Mouse (Mus musculus) CH12.LX (cell line): ENCODE results near the gene Grap2.

Source experiments
- CHD1 ChIP-seq: IDR thresholded peaks from 2 replicates; pipeline ENCODE4 v1.6.1; 2012; ENCODE audit warnings: low read depth, low read length, improper control_type of control experiment, inconsistent platforms
- CHD2 ChIP-seq: IDR thresholded peaks from 2 replicates; pipeline ENCODE4 v1.6.1; 2011; ENCODE audit warnings: low read length, improper control_type of control experiment
- CTCF ChIP-seq, 2 experiments: IDR thresholded peaks in 1 of 2; conservative IDR thresholded peaks in 1 of 2; 2 replicates each; pipeline ENCODE4 v1.5.1; 2011 to 2012; ENCODE audit warnings: low read depth in 2 of 2, low read length in 2 of 2, improper control_type of control experiment in 1 of 2, inconsistent platforms in 1 of 2, mild to moderate bottlenecking in 1 of 2, moderate library complexity in 1 of 2
- E2F4 ChIP-seq: IDR thresholded peaks from 2 replicates; pipeline ENCODE4 v1.6.1; 2011; ENCODE audit warnings: low read depth, low read length, improper control_type of control experiment; ENCODE audit not compliant: insufficient replicate concordance
- GABPA ChIP-seq: IDR thresholded peaks from 2 replicates; pipeline ENCODE4 v1.6.1; 2012; ENCODE audit warnings: low read depth, low read length, improper control_type of control experiment, inconsistent platforms; ENCODE audit not compliant: insufficient replicate concordance
- JUND ChIP-seq: conservative IDR thresholded peaks from 2 replicates; pipeline ENCODE4 v1.6.1; 2011; ENCODE audit warnings: low read depth, low read length, improper control_type of control experiment
- MEF2A ChIP-seq: IDR thresholded peaks from 2 replicates; pipeline ENCODE4 v1.6.1; 2014; ENCODE audit warnings: low read depth, mild to moderate bottlenecking, inconsistent platforms, low read length, improper control_type of control experiment, borderline replicate concordance
- MXI1 ChIP-seq: IDR thresholded peaks from 2 replicates; pipeline ENCODE4 v1.6.1; 2011; ENCODE audit warnings: mild to moderate bottlenecking, low read depth, low read length, improper control_type of control experiment
- MYC ChIP-seq: IDR thresholded peaks from 2 replicates; pipeline ENCODE4 v1.6.1; 2011; ENCODE audit warnings: low read depth, mild to moderate bottlenecking, improper control_type of control experiment, low read length
- NRF1 ChIP-seq: IDR thresholded peaks from 2 replicates; pipeline ENCODE4 v1.6.1; 2014; ENCODE audit warnings: low read depth, mild to moderate bottlenecking, inconsistent platforms, low read length, improper control_type of control experiment, moderate library complexity
- POLR2A ChIP-seq: IDR thresholded peaks from 2 replicates; pipeline ENCODE4 v1.6.1; 2011; ENCODE audit warnings: low read depth, mild to moderate bottlenecking, improper control_type of control experiment, low read length
- POLR2AphosphoS2 ChIP-seq: IDR thresholded peaks from 2 replicates; pipeline ENCODE4 v1.6.1; 2011; ENCODE audit warnings: low read depth, low read length, improper control_type of control experiment
- TCF12 ChIP-seq: IDR thresholded peaks from 2 replicates; pipeline ENCODE4 v1.6.1; 2014; ENCODE audit warnings: low read depth, mild to moderate bottlenecking, inconsistent platforms, low read length, improper control_type of control experiment

GRCm38 (mm10) chr15:80536051-80536450, 36.3 kb upstream of the Grap2 start:
- TF ChIP-seq CTCF (conservative IDR thresholded peaks at IDR 0.05 in 1 of 2, IDR thresholded peaks at IDR 0.05 in 1 of 2; ENCODE audit: low read depth in 2 of 2, low read length in 2 of 2) = no peak
- no peak for TF ChIP-seq TCF12
- TF ChIP-seq MYC = no peak
- TF ChIP-seq CHD2 = no peak
- TF ChIP-seq JUND = no peak
- TF ChIP-seq MEF2A = no peak
- TF ChIP-seq NRF1 = no peak
- TF ChIP-seq CHD1 = no peak
- no peak for TF ChIP-seq MXI1
- no peak for TF ChIP-seq POLR2A
- TF ChIP-seq POLR2AphosphoS2 = no peak
- TF ChIP-seq GABPA = no peak
- no peak for TF ChIP-seq E2F4
